Mouse (Mus musculus): ENCODE measurements at regions not wholly inside any gene's neighbourhood (a gene's known extent, or its start where the extent isn't known, plus 50 kb on each side); places are given as distances from the start of the nearest gene placed in this dataset.
A peak's percentile ranks its signal among the peaks of the same experiment; 100 is the strongest.

DNA sequence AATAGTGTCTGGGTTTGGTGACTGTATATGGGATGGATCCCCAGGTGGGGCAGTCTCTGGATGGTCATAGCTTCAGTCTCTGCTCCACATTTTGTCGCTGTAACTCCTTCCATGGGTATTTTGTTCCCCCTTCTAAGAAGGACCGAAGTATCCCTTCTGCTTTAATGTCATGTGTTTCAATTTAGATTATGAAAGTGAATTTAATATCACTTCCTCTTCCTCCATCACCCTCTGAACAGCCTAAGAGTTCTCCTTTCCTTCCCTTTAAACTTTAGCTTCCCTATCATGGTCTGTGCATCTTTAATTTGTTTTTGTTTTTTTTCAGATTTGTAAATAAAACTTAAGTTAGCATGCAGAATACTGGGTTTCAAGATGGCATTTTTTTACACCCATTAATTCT, 211.0 kb upstream of the Phyhipl start:
- Histone ChIP-seq H3K4me3 (replicated peaks) (no peak overlapping the region), H3K9ac (replicated peaks) (no peak overlapping the region), H3K27me3 (no peaks in the 10 kb centered on the region), H3K36me3 (no peaks in the 10 kb centered on the region), H3K27ac (no peak overlapping the region), H3K9me3 (no peaks in the 10 kb centered on the region), H3K4me1 (replicated peaks) (peaks cover under 1% of the 10 kb centered on the region), H3K4me2 (replicated peaks) (no peak overlapping the region)
- WGBS: 96% methylated on average over 2 of the region's 2 CpGs
- no peak for ATAC-seq

DNA sequence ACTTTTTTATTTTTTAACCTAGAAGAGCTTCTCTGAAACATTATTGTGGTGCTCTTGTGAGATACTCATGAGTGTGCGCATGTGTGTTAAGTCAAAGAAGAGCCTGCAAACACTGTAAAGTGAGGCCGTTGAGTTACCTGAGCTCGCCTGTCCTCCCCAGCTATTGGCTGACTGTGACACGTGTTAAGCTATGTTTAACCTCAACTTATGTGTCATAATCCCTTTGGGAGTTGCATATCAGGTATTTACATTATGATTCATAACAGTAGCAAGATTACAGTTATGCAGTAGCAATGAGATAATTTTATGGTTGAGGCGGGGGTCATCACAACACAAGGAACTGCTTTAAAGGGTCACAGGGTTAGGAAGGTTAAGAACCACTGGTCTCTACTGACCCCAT, 208.9 kb upstream of the Phyhipl start:
- Histone ChIP-seq H3K9me3 (no peaks in the 10 kb centered on the region), H3K27me3 (no peaks in the 10 kb centered on the region), H3K36me3 (no peaks in the 10 kb centered on the region), H3K27ac (no peak overlapping the region), H3K9ac (replicated peaks) (no peak overlapping the region), H3K4me1 (replicated peaks) (peaks cover 15% of the 10 kb centered on the region), H3K4me3 (replicated peaks) (no peak overlapping the region), H3K4me2 (replicated peaks) (no peak overlapping the region)
- WGBS: 89% methylated on average over 5 of the region's 5 CpGs
- no peak for ATAC-seq

DNA sequence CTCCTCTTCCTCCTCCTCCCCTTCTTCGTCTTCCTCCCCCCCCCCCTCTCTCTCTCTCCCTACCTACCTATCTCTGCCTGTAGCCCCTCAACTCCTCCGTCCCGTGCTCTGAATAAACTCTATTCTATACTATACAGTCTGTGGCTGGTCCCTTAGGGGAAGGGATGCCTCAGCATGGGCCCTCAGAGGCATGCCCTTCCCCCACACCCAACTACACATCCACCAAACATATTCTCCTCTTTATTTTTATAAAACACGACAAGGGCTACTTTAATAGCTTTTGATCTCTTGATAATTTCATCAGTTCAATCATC, 206.2 kb upstream of the Phyhipl start:
- Histone ChIP-seq H3K4me2 (replicated peaks) (no peak overlapping the region), H3K4me3 (replicated peaks) (no peak overlapping the region), H3K27me3 (no peaks in the 10 kb centered on the region), H3K36me3 (no peaks in the 10 kb centered on the region), H3K4me1 (replicated peaks) (peaks cover 15% of the 10 kb centered on the region), H3K9ac (replicated peaks) (no peak overlapping the region), H3K27ac (no peak overlapping the region), H3K9me3 (no peaks in the 10 kb centered on the region)
- 55% methylated on average over 4 of the region's 4 CpGs for WGBS
- peak; percentile 59; the same call in 1 of the 2 replicates for ATAC-seq

DNA sequence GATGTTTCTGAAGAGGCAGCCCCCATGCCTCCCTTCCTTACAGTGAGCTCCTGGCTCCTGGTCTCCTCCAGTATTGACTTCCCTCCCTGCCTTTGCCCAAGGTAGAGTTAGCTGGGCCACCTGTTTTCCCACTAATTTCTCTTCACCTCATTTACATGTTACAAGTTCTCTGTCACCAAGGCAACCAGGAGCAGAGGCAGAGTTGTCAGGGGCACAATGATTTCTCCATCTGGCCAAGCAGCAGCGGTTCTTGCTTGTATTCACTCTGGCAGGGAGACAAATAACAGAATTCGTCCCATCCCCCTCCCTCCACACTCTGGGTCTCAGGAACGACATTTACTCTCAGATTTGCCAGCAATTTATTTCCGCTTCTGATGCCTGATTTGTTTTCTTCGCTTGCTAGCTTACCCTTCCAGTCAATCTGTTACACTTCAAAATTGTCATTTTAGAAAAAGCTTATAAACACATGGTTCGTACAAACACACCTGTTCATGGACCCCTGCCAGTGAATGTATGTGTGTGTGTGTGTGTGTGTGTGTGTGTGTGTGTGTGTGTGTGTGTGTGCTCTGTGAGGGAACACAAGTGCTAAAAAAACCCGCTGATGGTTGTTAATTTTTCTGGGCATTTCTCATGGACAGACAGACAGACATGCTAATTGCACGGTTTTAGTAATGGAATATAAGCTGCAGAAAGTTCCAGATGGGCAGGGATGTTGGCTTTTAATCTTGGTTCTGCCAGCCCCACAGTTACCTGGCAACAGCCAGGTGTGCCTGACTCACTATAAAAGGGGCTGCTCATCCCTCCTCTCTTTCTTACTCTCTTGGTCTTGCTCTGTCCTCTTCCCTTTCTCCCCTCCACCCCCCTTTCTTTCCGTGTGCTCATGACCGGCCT, 205.6 kb upstream of the Phyhipl start:
- no peak overlapping the region for H3K9ac ChIP-seq (replicated peaks)
- H3K4me3 ChIP-seq (replicated peaks): no peak overlapping the region
- WGBS: 35% methylated on average over 10 of the region's 10 CpGs
- ATAC-seq: peak; percentile 72
- H3K27ac ChIP-seq: peak overlapping the region; percentile 44
- H3K27me3 ChIP-seq: no peaks in the 10 kb centered on the region
- H3K36me3 ChIP-seq: no peaks in the 10 kb centered on the region
- H3K4me2 ChIP-seq (replicated peaks): peak overlapping the region; percentile 4; the same call in 1 of the 2 replicates
- H3K9me3 ChIP-seq: no peaks in the 10 kb centered on the region
- peaks cover 15% of the 10 kb centered on the region for H3K4me1 ChIP-seq (replicated peaks)

DNA sequence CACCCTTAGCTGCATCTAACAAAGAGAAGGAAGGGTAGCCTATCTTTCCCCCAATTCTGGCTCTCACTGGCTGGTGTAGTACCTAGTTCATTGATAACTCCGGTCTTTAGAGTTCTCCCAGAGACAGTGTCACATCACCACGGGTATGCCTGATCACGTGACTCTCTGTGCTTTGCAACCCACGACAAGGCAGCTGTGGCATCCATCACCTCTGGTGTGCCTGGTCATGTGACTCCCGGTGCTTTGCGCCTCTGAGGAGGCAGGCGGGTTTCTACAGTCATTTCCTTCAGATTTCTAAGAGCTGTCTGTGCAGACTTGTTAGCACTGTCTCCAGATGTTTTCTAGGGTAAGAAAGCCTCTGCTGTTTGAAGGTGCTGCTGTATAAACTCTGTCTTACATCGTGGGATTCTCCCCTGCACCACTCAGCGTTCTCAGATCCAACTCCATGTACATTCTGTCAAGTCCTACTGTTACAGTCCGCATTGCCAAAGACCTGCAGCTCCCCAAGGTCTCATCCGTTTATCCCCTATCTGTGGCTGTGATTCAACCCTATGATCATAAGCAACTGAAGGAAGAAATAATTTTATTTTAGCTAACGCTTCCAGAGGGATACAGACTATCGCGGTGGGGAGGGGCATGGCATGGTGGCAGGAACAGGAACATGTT, 201.5 kb upstream of the Phyhipl start:
- H3K4me2 ChIP-seq (replicated peaks): no peak overlapping the region
- H3K4me1 ChIP-seq (replicated peaks): peaks cover 15% of the 10 kb centered on the region
- no peaks in the 10 kb centered on the region for H3K9me3 ChIP-seq
- no peaks in the 10 kb centered on the region for H3K36me3 ChIP-seq
- 87% methylated on average over 14 of the region's 14 CpGs for WGBS
- H3K9ac ChIP-seq (replicated peaks): no peak overlapping the region
- no peaks in the 10 kb centered on the region for H3K27me3 ChIP-seq
- no peak for ATAC-seq
- no peak overlapping the region for H3K27ac ChIP-seq
- no peak overlapping the region for H3K4me3 ChIP-seq (replicated peaks)

DNA sequence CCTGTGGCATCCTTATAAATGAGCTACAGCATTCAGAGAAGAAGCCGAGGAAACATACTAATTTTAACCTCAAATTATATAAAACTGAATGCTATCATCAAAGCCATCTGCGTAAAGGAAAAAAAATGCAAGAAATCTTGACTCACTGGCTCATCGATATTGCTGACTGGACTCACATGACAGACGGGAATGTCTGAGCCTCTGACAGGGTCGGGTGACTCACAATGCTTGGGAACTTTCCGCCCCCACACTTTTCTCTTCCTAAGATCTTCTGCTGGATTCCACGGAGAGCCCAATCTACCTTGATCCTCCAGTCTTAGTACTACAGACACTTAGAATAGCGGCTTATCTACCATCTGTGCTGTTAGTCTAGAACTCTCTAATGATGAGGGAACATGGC, 200.2 kb upstream of the Phyhipl start:
- no peaks in the 10 kb centered on the region for H3K36me3 ChIP-seq
- no peak overlapping the region for H3K4me2 ChIP-seq (replicated peaks)
- no peak for ATAC-seq
- no peak overlapping the region for H3K27ac ChIP-seq
- peaks cover 6% of the 10 kb centered on the region for H3K4me1 ChIP-seq (replicated peaks)
- no peak overlapping the region for H3K4me3 ChIP-seq (replicated peaks)
- 86% methylated on average over 8 of the region's 8 CpGs for WGBS
- no peak overlapping the region for H3K9ac ChIP-seq (replicated peaks)
- no peaks in the 10 kb centered on the region for H3K9me3 ChIP-seq
- no peaks in the 10 kb centered on the region for H3K27me3 ChIP-seq

DNA sequence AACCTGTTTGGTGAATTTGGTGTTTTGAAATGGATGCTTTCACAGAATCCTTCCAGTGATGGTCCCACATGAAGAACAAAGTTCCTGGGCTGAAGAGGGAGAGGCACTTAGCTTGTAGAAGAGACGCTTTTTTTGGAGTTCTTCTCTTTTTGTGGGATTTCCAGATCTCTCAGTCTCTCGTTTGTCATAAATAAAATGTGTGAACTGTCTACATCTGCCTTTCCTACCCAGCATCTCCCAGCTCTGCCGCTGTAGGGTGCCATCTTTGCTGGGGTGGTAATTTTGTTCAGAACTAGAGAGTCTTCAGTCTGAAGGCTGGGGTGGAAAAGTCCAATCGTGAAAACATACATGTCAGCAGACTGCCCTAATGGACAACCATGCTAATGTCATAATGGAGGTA, 197.8 kb upstream of the Phyhipl start:
- Histone ChIP-seq H3K36me3 (no peaks in the 10 kb centered on the region), H3K4me3 (replicated peaks) (no peak overlapping the region), H3K27ac (no peak overlapping the region), H3K9ac (replicated peaks) (no peak overlapping the region), H3K9me3 (no peaks in the 10 kb centered on the region), H3K4me1 (replicated peaks) (no peaks in the 10 kb centered on the region), H3K27me3 (no peaks in the 10 kb centered on the region), H3K4me2 (replicated peaks) (no peak overlapping the region)
- no peak for ATAC-seq
- WGBS: 92% methylated on average over 4 of the region's 4 CpGs

DNA sequence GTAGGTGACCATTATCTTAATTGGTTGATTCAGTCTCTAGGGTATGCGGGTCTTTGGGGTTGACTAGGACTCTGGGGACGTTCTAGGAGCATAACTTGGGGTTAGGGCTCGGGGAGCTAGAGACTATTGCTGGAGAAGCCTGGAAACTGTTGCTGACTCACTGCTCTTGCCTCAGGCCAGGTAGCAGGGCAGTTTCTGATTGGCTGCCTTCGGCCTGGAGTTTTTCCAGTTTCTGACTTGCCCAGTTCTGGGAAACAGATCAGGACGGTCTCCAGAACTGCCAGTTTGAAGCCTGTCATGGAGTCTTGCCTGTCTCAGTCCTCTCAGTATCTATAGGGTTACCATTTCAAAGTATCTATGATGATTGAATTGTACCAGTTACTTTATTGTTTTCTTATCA, 192.4 kb upstream of the Phyhipl start:
- 90% methylated on average over 5 of the region's 5 CpGs for WGBS
- ATAC-seq: no peak
- H3K4me3 ChIP-seq (replicated peaks): no peak overlapping the region

DNA sequence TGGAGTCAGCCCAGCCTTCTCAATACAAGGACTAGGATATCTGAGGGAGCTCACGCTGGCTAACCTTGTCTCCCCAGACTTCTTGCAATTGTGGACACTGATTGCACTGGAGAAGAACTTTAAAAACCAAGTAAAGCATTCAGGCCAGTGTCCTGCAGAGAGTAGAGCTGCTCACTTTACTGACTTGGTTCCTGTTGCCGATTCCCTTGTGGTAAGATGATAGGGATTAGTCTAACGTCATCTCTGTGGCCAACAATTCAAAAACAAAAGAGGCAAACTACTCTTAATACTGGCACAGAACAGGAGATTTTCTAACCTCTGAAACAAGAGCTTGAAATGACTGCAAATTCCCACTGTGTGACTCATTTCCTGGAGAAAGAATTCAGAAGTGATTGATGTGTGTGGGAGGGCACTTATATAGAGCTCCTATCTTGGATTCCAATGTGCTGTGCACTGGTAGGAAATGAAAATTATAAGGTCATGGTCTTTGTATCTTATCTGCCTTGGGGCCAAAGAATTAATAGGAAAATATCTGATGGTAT, 191.6 kb upstream of the Phyhipl start:
- Histone ChIP-seq H3K9ac (replicated peaks) (no peak overlapping the region), H3K36me3 (no peaks in the 10 kb centered on the region), H3K4me2 (replicated peaks) (no peak overlapping the region), H3K4me3 (replicated peaks) (no peak overlapping the region), H3K9me3 (no peaks in the 10 kb centered on the region), H3K4me1 (replicated peaks) (no peaks in the 10 kb centered on the region), H3K27me3 (no peaks in the 10 kb centered on the region), H3K27ac (no peak overlapping the region)
- 77% methylated on average over 3 of the region's 3 CpGs for WGBS
- ATAC-seq: no peak

More for the DNA sequence above, 192.4 kb upstream of the Phyhipl start:
- Histone ChIP-seq H3K36me3 (no peaks in the 10 kb centered on the region), H3K4me2 (replicated peaks) (no peak overlapping the region), H3K27ac (no peak overlapping the region), H3K9me3 (no peaks in the 10 kb centered on the region), H3K9ac (replicated peaks) (no peak overlapping the region), H3K4me1 (replicated peaks) (no peaks in the 10 kb centered on the region), H3K27me3 (no peaks in the 10 kb centered on the region)

DNA sequence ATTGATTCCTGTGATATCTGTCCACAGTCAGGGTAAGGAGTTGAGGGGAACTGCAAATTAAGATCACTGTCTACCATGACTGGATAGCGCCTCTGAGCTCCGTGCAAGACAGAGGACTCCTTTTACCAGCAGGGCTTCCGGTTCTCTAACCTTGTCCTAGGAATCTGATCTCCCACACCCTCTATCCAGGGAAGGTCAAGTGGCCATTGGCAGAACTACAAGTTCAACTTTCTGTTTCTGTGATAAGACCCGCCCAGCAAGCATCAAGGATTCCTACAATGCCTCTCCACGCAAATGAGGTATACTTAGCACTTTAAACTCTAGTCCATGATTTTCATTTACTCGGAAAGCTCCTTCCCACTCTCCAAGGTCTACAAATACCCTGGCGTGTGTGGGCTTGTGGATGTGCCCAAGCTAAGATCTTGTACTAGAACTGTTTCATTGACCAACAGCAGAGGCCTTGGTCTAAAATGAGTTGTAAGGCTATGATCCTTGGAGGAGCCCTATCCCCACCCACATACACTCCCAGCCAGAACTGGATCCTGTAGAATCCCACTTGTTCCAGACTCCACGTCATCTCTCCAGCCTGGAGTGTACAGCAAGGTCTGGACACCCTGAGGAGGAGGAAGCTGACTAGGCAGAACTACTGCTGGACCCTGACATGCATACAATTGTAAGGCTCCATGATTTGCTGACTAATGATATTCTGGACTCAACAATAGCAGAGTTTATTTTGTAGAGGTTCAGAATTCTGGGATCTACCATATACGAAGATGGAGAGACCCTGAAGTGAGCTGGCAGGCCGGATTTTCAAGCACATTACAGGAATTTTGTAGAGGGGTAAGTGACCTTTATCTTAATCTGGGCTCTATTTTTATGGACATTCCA, 190.8 kb upstream of the Phyhipl start:
- Histone ChIP-seq H3K9me3 (no peaks in the 10 kb centered on the region), H3K27ac (no peak overlapping the region), H3K36me3 (no peaks in the 10 kb centered on the region), H3K9ac (replicated peaks) (no peak overlapping the region), H3K4me3 (replicated peaks) (no peak overlapping the region), H3K4me1 (replicated peaks) (no peaks in the 10 kb centered on the region), H3K27me3 (no peaks in the 10 kb centered on the region), H3K4me2 (replicated peaks) (no peak overlapping the region)
- ATAC-seq: no peak
- WGBS: 95% methylated on average over 10 of the region's 10 CpGs

DNA sequence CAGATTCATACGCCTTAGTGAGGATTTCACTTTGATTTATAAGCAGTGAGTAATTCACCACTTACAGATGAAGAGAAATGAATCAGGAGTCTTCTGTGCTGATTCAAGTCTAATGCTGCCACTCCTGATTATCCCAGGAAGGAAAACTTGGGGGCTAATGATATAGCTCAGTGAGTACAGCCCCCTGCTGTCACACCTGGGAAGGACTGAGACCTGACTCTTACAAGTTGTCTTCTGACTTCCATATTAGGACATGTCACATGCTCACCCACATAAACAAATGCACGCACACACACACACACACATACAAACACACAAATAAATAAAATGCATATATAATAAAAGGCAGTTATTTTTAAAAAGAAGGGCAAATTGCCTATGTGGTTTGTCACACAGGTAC, 188.1 kb upstream of the Phyhipl start:
- no peaks in the 10 kb centered on the region for H3K27me3 ChIP-seq
- H3K4me2 ChIP-seq (replicated peaks): no peak overlapping the region
- H3K9me3 ChIP-seq: no peaks in the 10 kb centered on the region
- no peak for ATAC-seq
- H3K9ac ChIP-seq (replicated peaks): no peak overlapping the region
- no peak overlapping the region for H3K4me3 ChIP-seq (replicated peaks)
- no peaks in the 10 kb centered on the region for H3K4me1 ChIP-seq (replicated peaks)
- no peaks in the 10 kb centered on the region for H3K36me3 ChIP-seq
- WGBS: 93% methylated on average over 2 of the region's 2 CpGs
- no peak overlapping the region for H3K27ac ChIP-seq

Data from midbrain, embryonic 13.5 days (tissue).